Mouse (Mus musculus) 3134 (cell line): ENCODE measurements around the gene Taf8.

Experiments used
- DNase-seq: peaks from one replicate; pipeline ENCODE4 v3.0.0-alpha.2; 2011; ENCODE audit warnings: low spot score; ENCODE audit not compliant: insufficient read length; ENCODE audit errors: extremely low read depth

Taf8 gene

GRCm38 (mm10) chr17:47462209-47462608, 39.9 kb downstream of the Taf8 start:
- DNase-seq: no peak

GRCm38 (mm10) chr17:47461688-47462087, 40.4 kb downstream of the Taf8 start:
- no peak for DNase-seq

DNA sequence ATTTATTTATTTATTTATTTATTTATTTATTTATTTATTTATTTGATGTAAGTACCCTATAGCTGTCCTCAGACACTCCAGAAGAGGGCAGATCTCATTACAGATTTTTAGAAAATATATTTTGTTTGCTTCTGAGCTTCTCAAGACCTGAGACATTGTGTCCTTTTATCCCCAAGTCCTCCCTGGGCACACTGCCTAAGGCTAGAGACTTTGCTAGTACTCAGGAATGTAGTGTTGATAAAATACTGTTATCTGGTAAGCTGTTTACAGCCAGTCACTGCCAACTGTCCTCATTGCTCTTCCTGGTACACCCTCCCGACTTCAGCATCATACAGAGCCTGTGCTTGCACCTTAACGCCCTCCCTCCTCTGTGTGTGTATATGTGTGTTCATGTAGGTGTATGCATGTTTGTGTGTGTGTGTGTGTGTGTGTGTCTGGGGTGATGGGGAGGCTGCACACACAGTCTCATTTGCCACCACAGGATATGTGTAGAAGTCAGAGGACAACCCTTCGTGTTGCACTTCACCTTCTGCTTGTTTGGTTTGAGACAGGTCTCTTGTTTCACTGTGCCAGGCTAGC, 42.7 kb downstream of the Taf8 start:
- DNase-seq: no peak

DNA sequence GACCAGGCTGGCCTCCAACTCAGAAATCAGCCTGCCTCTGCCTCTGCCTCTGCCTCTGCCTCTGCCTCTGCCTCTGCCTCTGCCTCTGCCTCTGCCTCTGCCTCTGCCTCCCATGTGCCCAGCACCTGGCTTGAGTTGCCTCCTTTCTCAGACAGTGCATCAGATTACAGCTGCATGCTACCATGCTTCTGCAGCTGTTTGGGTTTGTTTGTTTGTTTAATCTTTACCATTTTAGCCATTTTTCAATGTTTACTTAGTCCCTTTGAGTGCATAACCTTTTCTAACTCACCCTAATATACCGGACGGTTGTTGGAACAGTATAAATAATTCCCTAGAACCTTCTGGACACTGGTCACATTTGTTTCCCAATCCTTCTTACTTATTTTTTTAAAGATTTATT, 43.2 kb downstream of the Taf8 start:
- no peak for DNase-seq

- DNase-seq: no peak
Observed at GRCm38 (mm10) chr17:47458310-47458709, 43.8 kb downstream of the Taf8 start.

- DNase-seq: no peak
Observed at GRCm38 (mm10) chr17:47454675-47455074, 47.4 kb downstream of the Taf8 start.

GRCm38 (mm10) chr17:47452886-47453285, 49.2 kb downstream of the Taf8 start:
- no peak for DNase-seq

DNA sequence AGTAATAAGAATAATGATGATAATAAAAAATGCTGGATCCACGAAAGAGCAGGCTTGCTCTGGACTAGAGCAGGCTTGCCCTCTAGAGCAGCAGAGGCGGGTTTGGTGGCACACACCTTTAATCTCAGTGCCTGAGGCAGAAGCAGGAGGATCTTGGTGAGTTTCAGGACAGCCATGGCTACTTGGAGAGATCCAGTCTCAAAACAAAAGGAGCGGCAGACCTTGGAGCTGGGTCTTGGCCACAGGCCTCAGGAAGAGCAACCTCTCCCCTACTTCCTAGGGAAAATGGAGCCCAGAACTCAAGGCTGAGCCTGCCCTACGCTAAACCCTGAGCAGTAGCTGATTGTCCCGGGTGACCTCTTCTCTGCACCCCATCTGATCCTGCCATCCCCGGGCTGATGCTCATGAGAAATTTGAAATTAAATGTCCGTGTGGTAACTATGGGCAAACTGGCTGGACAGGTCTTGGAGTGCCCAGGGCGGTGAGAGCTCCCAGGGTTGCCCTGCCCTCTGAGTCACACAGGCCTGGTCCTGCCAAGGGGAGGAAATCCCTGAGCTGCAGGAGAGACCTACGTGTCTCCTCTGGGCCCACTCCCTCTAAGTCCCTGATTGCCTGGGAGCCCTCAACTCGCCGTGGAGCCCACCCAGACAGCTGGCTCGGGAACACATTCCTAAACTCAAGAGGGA, 51.1 kb downstream of the Taf8 start:
- DNase-seq: peak; percentile 67

GRCm38 (mm10) chr17:47450239-47450638, 51.9 kb downstream of the Taf8 start:
- no peak for DNase-seq

- no peak for DNase-seq
Observed at GRCm38 (mm10) chr17:47449432-47449831, 52.7 kb downstream of the Taf8 start.

- no peak for DNase-seq
Observed at GRCm38 (mm10) chr17:47448523-47449372, 53.3 kb downstream of the Taf8 start.

DNA sequence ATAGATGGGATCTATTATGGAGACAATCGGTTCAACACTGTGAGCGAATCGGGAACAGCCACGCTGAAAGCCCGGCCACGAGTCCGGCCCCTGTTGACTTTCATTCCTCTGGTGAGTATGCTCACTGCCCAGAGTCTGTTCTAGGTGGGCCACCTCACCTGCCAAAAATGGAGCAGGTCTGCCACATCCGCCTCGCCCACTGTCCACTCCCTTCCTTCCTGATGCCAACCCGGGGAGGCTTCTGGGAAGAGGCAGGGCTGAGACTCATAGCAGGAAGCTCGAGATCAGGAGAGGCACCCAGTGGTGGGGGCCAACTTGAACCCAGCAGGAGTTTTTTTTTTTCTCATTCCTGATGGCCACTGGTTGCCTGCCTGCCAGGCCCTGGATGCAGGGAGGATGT, 55.5 kb downstream of the Taf8 start:
- DNase-seq: no peak

- no peak for DNase-seq
Observed at GRCm38 (mm10) chr17:47446025-47446424, 56.1 kb downstream of the Taf8 start.

DNA sequence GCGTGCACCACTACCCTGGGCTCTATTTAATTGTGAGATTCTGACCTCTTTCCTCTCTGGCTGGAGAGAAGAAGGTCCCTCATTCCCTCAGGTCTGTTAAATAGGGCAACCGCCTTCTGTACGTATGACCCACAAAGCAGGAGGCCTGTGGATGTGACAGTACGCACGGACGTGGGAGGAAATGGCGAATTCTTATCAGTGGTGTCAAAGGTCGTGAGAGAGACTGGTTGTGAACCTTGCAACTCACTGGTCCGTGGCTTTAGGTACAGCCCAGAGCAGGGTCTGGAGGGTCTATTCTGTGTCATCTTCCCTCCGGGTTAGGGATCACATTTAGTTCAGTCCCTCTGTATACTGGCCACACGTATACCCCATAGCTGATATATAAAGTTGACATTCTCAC, 56.6 kb downstream of the Taf8 start:
- no peak for DNase-seq

GRCm38 (mm10) chr17:47444113-47444512, 58.0 kb downstream of the Taf8 start:
- DNase-seq: no peak

GRCm38 (mm10) chr17:47442271-47442670, 59.8 kb downstream of the Taf8 start:
- no peak for DNase-seq

DNA sequence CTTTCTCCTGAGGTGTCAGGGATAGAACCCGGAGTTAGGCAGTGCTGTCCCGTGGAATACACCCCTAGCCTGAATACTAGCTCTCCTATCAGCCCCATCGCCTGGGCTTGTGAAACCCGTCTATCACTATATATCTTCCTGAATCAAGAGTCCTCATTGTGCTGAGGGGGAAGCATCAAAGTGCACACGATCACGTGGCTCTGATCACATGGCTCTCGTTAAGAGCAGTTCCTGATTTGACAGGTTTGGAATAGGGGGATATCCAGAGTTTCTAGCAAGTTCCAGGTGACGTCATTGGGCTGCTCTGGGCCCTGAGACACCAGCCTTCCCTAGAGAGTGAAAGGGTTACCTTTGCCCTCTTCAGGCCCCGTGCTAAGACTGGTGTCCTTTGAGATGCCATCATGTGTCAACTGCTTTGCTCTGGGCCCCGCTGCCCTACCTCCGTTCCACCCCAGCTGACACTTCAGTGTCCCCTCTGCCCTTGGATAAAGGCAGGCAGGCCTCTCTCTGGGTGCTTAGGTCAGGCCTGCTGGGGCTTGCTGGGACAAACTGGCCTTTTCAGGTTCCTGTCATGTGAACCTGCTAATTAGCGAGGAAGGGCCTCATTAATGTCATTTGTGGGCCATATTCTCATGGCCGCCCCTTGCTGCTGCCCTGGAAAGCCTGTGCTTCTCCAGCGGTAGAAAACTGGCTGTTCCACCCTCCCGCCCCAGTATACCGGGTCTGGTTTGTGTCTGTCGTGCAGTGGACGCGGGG, 60.6 kb downstream of the Taf8 start:
- DNase-seq: no peak

DNA sequence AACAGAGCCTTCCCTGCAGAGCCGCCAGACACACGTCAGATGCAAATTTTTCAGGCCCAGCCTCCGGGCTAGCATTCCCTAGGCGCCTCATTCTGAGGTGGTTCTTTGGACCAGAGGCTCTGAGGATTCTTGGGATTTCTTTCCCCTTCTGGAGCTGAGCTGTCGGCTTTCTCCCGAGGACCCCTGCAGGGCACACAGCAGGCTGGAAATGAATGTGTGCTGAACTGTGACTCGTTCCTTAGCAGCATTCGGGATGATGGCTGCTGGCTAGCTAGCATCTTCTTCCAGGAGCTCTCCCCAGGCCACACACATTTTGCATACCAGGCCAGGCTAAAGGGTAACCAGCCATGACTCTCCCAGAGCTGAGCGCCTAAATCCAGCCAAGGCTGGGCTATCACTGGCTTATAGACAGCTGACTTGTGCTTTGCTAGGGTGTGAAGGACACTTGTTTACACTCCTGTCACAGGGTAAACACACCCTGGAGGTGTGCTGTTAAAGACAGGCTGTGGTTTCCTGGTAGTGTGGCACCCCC, 61.7 kb downstream of the Taf8 start:
- no peak for DNase-seq

DNA sequence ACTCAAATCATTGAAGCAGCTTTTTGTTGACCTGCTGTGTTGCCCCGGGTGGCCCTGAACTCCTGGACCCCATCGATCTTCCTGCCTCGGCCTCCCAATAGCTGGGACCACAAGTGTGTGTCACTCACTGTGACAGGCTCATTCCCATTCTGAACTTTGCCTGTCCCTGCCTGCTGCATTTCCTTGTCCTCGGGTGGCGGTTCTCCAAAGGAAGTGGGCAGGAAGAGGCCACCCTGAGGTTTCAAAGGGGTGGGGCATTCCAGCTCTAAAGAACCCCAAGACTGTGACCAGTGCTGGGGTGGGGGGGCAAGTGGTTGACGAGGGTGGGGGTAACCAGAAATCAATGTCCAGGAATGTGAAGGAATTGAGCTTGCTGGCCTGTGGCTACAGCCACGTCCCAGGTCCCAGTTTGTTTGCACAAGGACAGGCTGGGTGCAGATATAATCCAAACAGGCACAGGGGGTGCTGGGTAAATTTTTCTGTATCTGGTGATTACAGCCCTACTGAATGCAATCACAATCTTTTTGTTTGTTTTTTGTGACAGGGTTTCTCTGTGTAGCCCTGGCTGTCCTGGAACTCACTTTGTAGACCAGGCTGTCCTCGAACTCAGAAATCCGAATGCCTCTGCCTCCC, 62.6 kb downstream of the Taf8 start:
- peak; percentile 33 for DNase-seq

DNA sequence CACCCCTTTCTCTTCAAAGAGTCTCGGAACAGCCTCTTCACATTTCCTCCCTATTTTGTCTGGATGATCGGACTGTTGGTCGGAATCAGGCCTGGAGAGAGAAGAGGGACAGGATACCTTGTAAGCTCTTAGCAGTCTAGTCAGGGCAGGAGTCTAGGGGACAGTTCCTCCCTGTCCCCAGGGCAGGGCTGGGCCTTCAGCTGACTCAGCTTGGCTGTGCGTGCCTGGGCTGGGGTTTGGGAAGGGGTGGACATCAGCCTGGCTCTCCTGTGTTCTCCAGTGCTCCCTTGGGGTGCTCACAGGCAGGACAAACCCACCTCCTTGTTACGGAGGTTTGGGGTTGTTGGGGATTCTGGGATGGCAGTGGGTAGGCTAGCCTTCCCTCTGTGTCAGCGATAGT, 63.5 kb downstream of the Taf8 start:
- no peak for DNase-seq
